Mouse (Mus musculus) heart, adult 9 months (tissue): ENCODE measurements at regions not wholly inside any gene's neighbourhood (a gene's known extent, or its start where the extent isn't known, plus 50 kb on each side); places are given as distances from the start of the nearest gene placed in this dataset.

Experiments
- DNase-seq, 2 experiments: peaks; one replicate each; pipeline ENCODE4 v3.0.0; 2022; ENCODE audit warnings: low spot score in 2 of 2

- DNase-seq: no peak
These were observed 231.2 kb upstream of the N4bp1 start for GRCm38 (mm10) chr8:87116190-87116765.

DNA sequence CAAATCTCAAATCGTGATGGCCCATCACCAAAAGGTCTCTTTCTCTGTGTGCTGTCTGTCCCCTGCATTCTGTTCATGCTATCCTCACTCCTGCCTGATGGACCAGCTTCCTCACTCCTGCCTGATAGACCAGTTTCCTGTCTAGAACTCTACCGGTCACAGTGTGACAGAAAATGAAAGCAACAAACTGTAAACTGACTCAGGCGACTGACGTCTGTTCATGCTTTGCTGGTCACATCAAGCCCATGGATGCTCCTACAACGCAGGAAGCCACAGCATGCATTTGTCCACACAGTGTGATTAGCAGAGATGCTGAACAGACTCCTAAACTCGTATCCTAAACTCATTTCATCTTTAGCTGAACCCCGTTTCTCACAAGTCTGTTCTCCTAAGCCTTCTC lies 227.3 kb upstream of the N4bp1 start:
- no peak for DNase-seq

- DNase-seq: no peak
These were observed 220.0 kb upstream of the N4bp1 start for GRCm38 (mm10) chr8:87105106-87105505.

- DNase-seq: peak; percentile 17 to 23
These were observed 210.2 kb upstream of the N4bp1 start for GRCm38 (mm10) chr8:87095211-87095610.

DNA sequence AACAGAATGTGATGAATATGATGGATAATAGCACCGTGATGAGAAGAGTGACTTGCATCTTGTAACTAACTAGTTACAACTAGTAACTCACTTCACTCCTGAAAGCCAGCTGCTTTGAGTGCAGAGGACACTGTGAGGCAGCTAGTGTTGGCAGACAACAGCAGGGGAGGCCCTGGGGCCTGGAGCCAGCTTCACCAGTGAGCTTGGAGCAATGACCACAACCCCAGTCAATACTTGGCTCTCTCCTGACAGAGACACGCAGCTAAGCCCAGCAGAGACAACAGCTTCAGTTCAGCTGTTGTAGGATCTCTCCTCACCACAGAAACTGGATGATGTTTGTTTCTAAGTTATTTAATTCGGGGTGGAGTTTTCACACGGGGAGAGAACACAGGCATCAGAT lies 209.6 kb upstream of the N4bp1 start:
- peak; percentile 29 to 35 for DNase-seq

DNA sequence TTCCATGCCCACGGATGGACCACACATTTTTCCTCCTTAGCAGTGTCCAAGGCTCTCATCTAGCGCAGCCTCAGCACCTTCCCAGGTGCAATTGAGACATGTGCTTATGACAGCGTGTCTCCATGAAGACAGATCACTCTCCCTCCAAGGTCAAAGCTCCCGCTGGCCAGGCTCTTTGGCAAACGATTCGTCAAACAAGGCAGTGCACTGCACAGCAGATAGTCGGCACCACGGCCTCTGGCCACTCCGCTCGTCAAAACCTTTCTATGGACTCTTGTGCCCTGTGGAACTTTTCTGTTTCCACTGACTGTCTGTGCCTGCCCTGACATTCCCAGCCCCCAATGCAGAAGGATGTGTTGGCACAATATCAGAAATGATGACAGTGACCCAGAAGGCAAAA lies 208.7 kb upstream of the N4bp1 start:
- DNase-seq: no peak

- no peak for DNase-seq
These were observed 208.0 kb upstream of the N4bp1 start for GRCm38 (mm10) chr8:87093081-87093480.

DNA sequence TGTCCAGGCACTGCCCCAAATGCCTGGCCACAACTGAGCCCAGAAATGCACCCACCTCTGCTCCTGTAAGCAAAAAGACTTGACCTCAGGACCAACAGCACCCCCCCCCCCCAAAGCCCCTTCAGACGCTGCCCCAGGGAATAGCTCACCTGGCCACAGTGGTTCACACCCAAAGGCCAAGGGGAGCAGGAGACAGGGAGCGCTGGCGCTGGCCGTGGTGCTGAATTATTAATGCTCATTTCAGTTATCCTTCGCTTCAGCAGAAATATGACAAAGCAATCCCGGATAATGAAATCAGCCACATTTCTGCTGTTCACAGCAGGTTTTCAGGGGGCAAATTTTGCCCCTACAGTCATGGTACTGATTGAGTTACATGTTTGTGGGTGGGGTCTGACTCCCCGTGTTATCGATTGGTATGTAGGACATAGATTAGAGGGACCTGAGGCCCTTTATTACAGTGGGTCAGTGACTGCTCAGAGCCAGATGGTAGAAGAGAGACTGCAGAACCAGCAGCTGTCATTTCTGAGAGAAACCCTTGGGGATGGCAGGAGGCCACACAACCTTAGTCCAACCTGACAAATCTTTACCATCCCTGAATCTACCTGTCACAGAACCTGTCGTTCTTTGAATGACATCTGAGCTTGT lies 202.5 kb upstream of the N4bp1 start:
- DNase-seq: no peak

DNA sequence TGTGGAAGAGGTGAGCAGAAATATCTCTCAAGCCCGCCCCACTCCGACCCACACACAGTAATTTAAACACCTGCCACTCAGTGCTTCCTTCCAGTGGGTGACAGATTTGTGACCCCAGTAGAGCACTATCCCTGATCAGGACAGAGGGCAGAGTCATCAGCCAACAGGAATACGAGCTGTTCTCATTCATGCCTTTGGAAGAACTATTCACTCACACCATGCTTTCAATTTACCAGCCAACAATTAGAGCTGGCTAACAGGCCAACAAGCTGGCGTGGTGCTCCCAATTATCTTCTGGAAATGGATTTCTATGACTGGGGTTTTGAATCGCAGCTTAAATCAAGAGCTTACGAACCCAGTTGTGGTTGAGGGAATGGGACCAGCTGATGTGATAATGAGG lies 193.2 kb upstream of the N4bp1 start:
- DNase-seq: no peak

DNA sequence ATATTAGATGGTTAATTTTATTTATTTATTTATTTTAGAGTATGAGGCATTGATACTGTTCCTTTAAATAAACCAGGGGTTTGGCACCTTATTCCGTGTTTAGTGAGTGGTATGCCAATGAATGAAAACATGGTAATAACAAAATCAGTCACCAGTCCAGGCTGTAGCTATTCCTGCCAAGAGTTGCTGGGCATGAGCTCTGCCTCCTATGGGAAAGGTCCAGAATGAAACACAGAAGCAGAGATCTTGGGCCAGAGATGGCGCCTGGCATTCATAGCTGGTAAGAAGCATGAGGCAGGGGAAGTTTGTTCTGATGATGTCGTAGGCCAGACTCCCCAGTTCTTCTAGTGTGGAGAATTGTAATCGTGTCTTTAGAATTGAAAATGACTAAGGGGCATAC lies 190.9 kb upstream of the N4bp1 start:
- no peak for DNase-seq

GRCm38 (mm10) chr8:87071224-87071623 lies 186.2 kb upstream of the N4bp1 start:
- no peak for DNase-seq

GRCm38 (mm10) chr8:87067106-87067505 lies 182.0 kb upstream of the N4bp1 start:
- no peak for DNase-seq

DNA sequence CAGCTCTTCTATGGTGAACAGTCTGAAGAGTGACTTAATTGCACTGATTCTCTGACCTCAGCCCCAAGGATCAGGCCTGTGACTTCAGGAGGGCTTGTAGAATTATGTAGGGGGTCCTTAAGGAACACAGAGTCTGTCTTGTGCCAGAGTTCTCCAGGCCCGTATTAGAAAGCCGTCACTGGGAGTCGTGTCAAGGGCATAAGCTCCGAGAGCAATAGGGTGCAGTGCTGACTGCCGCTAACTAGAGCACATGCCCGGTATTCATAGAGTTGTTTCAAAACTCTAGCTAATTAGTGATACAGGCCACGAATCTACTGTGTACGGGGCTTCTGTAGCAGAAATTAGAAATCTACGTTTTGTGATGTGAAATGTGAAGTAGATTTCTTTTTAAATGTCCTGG lies 179.7 kb upstream of the N4bp1 start:
- DNase-seq: no peak

- no peak for DNase-seq
These were observed 179.2 kb upstream of the N4bp1 start for GRCm38 (mm10) chr8:87064250-87064747.

- no peak for DNase-seq
These were observed 178.5 kb upstream of the N4bp1 start for GRCm38 (mm10) chr8:87063588-87063987.

- DNase-seq: peak in 1 of 2 experiments; percentile 8
These were observed 164.7 kb upstream of the N4bp1 start for GRCm38 (mm10) chr8:87049746-87050145.

DNA sequence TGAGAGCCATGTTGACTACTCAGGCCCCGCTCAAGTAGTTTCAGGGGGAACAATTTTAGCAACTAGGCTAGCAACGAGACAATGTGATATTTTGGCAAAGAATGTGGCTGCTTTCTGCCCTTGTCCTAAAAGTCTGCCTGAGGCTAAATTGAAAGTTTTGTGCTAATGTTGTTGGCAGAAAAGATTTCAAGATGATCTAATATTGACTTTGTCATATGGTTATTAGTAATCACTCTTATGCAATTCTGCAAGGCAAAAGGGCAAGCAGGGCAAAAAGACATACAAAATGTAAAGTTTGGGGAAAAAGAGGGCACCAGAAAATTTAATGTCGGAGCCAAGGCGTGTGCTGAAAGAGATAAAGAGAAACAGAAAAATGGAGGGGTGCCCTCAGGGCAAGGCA lies 164.1 kb upstream of the N4bp1 start:
- no peak for DNase-seq

DNA sequence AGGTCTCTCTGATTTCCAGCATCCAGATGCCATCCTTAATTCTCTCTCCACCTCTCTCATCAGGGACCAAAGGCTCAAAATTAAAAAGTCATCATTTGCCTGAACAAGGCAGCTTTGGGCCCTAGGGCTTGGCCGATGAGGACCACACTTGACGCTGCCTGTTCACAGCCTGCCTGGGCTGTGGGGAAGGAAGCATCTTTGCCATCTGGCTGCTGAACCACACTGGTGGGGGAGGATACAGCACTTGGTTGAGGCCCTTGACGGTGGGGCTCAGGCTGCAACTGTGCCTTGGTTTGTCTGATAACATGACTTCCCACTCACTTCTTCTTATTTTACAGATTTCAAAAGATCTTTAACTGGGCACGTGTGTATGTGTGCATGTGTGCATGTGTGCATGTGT lies 161.5 kb upstream of the N4bp1 start:
- DNase-seq: no peak

- DNase-seq: no peak
These were observed 158.0 kb upstream of the N4bp1 start for GRCm38 (mm10) chr8:87043016-87043415.

- DNase-seq: no peak
These were observed 152.7 kb upstream of the N4bp1 start for GRCm38 (mm10) chr8:87037620-87038380.

DNA sequence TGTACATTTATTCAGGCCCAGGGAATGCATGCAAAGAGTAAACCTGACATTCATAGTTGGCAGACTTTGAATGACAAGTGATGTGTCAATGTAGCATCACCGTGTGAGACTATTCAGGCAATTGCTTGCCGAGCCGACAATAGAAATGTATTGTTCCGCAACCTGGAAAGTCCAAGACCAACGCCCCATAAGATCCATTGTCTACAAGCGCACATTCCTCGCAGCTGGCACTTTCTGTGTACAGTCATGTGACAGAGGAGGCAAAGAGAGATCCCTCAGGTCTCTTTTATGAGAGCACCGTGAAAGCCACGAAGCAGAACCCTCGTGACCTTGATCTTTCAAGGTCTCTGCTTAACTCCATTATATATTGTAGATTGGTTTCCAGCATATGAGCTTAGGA lies 150.9 kb upstream of the N4bp1 start:
- DNase-seq: no peak

- no peak for DNase-seq
These were observed 143.1 kb upstream of the N4bp1 start for GRCm38 (mm10) chr8:87028171-87028570.

DNA sequence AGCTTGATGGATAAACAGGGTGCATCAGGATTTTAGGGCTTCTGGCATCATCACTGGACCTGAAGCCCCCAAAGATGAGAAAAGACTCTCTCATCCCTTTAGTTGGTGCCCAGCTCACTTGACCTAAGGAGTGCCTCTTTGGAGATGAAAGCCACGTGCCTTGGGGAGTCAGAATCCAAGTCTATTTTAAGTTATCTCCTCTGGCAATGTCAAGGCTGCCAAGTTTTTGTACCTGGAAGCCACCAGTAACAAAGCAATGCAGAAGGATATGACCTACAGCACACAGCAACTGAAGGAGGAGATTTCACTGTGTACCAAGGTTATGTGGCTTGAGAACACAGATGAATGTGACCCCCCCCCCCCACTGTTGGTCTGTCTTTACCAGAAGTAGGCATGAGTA lies 140.9 kb upstream of the N4bp1 start:
- peak; percentile 10 to 21 for DNase-seq
